Mouse (Mus musculus) hindbrain, embryonic 12.5 days (tissue): Measurements from ENCODE around the gene Bcl7a. TPM values are rescaled to one million over a fixed set of nuclear protein-coding genes. Genes with fewer than 3 reads are reported as not detected.

Source experiments
- ATAC-seq: fragments of 200-750 bp; cut with Nextera tagmentation; 2 replicates; pipeline ENCODE4 v1.8.0; 2017; ENCODE audit warnings: moderate TSS enrichment; ENCODE audit not compliant: low FRiP score
- H3K27ac ChIP-seq: fragments of 300-500 bp; sonication (generic); 2 replicates; pipeline ENCODE4 v1.5.1; 2016; ENCODE audit warnings: mild to moderate bottlenecking
- H3K27me3 ChIP-seq: fragments of 300-500 bp; sonication (generic); 2 replicates; pipeline ENCODE4 v1.6.1; 2016; ENCODE audit warnings: mild to moderate bottlenecking
- H3K36me3 ChIP-seq: fragments of 300-500 bp; sonication (generic); 2 replicates; pipeline ENCODE4 v1.6.1; 2016; ENCODE audit warnings: mild to moderate bottlenecking
- H3K4me1 ChIP-seq: fragments of 300-500 bp; sonication (generic); 2 replicates; pipeline ENCODE4 v1.6.1; 2016
- H3K4me2 ChIP-seq: fragments of 300-500 bp; sonication (generic); replicated peaks from 2 replicates; pipeline ENCODE4 v1.6.1; 2016; ENCODE audit warnings: mild to moderate bottlenecking
- H3K4me3 ChIP-seq: fragments of 300-500 bp; sonication (generic); 2 replicates; pipeline ENCODE4 v1.5.1; 2016; ENCODE audit warnings: mild to moderate bottlenecking
- H3K9ac ChIP-seq: fragments of 300-500 bp; sonication (generic); 2 replicates; pipeline ENCODE4 v1.6.1; 2016; ENCODE audit warnings: mild to moderate bottlenecking, moderate library complexity
- H3K9me3 ChIP-seq: fragments of 300-500 bp; sonication (generic); replicated peaks from 2 replicates; pipeline ENCODE4 v1.6.1; 2016; ENCODE audit warnings: mild to moderate bottlenecking
- WGBS: fragments of 180-500 bp; shearing (Covaris S2); methylation state at CpG from one replicate; pipeline ENCODE4 v1.1.7; 2016; 5-methylcytosine and 5-hydroxymethylcytosine counted together
- polyA plus RNA-seq: library from polyadenylated mRNA; unstranded; fragments of >200 nt; fragmentation: Nextera tagmentation; extraction: Ambion mirVana; gene quantifications from 2 replicates; pipeline ENCODE4 v1.2.1, GENCODE M21; 2016

Bcl7a gene
- 56.6 and 59.9 TPM in 2 replicates for polyA plus RNA-seq

DNA sequence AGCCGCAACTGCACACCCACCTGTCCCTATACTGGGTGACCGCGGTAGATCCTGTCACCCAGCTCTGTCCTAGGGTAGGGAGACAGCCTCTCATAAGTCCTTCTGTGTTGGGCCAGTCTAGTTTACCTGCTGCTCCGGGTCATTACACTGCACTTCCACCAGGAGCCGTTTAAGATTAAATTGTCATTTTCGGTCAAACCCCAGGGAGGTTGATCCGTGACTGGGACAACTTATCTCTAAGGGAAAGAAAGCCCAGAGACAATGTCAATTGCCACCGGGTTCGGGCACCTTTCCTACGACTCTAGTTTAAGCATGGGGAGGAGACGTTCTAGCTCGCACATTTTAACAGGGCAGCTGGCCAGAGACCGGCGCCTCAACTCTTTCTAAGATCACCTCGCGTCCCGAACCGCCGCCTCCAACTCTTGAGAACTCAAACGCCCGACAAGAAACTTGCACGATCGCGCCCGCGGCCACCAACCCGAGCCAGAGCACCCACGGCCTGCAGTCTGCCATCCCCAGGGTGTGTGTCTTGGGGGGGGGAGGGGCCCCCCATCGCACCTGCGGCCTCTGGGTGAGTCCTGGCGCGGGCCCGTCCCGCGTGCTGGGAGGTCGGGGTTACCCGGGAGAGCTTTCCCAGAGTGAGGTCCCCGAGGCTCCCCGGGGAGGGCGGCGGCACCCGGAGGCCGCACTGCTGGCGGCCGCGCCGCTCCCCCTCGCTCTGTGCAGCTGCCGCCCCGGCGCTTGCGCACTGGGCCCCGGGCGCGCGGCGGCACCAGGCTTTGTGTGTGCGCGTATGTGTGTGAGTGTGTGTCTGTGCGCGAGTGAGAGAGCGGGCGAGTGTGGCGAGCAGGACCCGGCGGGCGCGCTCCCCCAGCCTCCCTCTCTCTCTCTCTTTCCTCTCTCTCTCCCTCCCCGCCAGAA is at the start of gene Bcl7a:
Bcl7a (plus strand) TSS at position 128 of the 921 bp plus-strand sequence.
- Histone ChIP-seq H3K36me3 (no peaks in the 10 kb centered on the region), H3K27ac (peak within 1 kb of the TSS; percentile 100), H3K9me3 (no peaks in the 10 kb centered on the region), H3K27me3 (no peaks in the 10 kb centered on the region), H3K4me2 (peak within 1 kb of the TSS; percentile 91), H3K4me3 (peak within 1 kb of the TSS; percentile 97), H3K9ac (peak within 1 kb of the TSS; percentile 99), H3K4me1 (peaks cover 32% of the 10 kb centered on the region)
- 1% methylated on average over 60 of the region's 69 CpGs for WGBS
- peak; percentile 90 for ATAC-seq

DNA sequence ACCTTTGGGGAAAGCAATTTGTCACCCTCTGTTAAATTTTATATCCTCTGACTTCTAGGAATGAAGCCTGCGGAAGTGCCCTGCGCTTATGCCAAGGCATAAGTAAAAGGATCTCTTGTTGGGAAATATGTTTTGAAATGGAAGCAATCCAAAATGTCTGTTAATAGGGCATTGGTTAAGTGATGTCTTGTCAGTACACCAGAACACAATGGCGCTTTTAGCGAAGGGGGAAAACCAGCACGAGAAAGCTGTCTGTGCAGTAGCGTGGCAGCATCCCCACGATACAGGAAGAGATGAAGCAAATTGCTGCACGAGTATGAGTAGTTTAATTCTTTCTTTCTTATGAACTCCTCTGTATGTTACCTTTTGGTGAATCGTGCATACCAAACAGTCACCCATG is 49.0 kb upstream of the Bcl7a start:
- Histone ChIP-seq H3K9me3 (no peaks in the 10 kb centered on the region), H3K36me3 (no peaks in the 10 kb centered on the region), H3K27me3 (peaks cover 3% of the 10 kb centered on the region; the same call in 1 of the 2 replicates), H3K4me3 (no peak overlapping the region), H3K27ac (no peak overlapping the region), H3K4me2 (no peak overlapping the region), H3K9ac (no peak overlapping the region), H3K4me1 (peaks cover 3% of the 10 kb centered on the region; the same call in 1 of the 2 replicates)
- ATAC-seq, result no peak
- 84% methylated on average over 9 of the region's 9 CpGs for WGBS

DNA sequence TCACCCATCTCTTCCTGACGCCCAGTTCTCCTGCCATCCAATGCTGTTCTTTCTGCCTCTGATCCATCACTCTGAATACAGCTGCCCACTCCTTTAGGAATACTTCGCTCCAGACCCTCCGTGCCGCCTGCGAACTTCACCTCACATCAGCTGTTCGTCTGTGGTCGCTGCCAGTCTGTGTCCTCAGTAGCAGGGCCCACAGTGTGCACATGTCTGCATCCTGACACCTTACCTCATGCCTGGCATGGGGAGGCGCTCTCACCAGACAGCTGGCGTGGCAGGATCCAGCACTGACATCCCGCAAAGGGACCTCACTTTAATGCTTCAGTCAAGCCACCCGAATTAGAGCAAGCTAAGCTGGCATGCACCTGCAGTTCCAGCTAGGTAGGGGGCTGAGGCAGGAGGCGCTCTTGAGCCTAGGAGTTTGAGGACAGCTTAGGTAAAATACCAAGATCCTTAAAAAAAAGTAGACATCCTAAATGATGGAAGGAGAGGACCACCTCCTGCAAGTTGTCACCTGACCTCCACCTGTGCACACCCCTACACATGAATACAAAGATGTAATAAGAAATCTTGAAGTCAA is 47.3 kb upstream of the Bcl7a start:
- peaks cover 17% of the 10 kb centered on the region for H3K4me1 ChIP-seq
- no peak overlapping the region for H3K9ac ChIP-seq
- peaks cover 3% of the 10 kb centered on the region; the same call in 1 of the 2 replicates for H3K27me3 ChIP-seq
- no peak for ATAC-seq
- no peak overlapping the region for H3K4me2 ChIP-seq
- no peaks in the 10 kb centered on the region for H3K9me3 ChIP-seq
- 67% methylated on average over 12 of the region's 12 CpGs for WGBS
- H3K4me3 ChIP-seq, result no peak overlapping the region
- H3K36me3 ChIP-seq, result no peaks in the 10 kb centered on the region
- no peak overlapping the region for H3K27ac ChIP-seq

DNA sequence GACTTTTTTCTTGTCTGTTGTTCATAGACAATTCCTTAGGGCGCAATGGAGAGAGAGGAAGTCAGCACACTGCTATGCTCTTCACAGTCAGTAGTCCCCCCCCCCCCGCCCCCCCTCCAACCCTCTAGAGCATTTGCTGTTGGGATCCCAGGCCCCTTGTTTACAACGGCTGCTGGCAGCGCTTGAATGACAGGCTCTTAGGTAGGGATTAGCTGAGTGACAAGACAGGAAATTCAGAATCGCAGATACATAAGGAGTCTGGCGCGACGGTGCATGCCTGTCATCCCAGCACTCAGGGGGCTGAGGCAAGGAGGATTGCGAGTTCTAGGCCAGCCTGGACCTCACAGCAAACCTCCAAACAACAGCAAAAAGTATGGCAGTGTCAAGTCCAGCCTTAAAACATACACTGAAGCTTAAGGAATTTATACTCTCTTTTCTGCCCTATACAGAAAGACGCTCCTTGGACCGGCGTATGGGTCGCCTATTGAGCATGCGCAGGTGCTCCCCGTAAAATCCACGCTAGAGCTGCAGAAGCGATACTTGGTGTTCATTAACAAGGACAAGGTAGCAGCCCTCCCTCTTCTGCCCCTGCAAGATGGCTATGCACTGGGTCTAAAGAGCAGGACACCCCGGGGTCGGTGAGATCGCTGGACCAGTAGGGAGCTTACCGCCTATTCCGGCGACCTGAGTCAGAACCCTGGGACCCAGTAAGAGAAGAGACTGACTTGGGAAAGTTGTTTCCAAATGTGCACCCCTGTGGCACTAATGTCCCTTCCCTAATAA is 46.5 kb upstream of the Bcl7a start:
- Histone ChIP-seq H3K36me3 (no peaks in the 10 kb centered on the region), H3K27ac (no peak overlapping the region), H3K4me1 (peaks cover 25% of the 10 kb centered on the region), H3K9ac (no peak overlapping the region), H3K9me3 (no peaks in the 10 kb centered on the region), H3K4me2 (no peak overlapping the region), H3K4me3 (no peak overlapping the region), H3K27me3 (peaks cover 3% of the 10 kb centered on the region; the same call in 1 of the 2 replicates)
- ATAC-seq, result no peak
- WGBS, result 60% methylated on average over 22 of the region's 23 CpGs

DNA sequence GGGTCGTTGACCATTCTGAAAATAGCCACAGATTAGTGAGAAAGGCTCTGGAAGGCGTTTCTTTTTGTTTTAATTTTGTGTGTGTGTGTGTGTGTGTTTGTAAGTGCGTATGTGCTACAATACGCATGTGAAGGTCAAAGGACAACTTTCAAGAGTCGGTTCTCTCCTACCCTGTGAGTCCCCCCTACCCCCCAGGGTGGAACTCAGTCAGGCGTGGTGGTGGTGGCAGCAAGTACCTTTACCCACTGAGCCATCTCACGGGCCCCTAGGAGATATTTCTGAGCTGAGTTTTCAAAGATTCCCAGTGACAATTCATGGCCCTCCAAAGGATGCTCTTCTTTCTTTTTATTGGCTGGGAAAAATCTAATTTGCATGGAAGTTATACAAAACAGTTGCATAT is 45.8 kb upstream of the Bcl7a start:
- H3K4me1 ChIP-seq, result peaks cover 26% of the 10 kb centered on the region
- H3K9me3 ChIP-seq, result no peaks in the 10 kb centered on the region
- ATAC-seq, result no peak
- H3K27me3 ChIP-seq, result peaks cover 3% of the 10 kb centered on the region; the same call in 1 of the 2 replicates
- no peaks in the 10 kb centered on the region for H3K36me3 ChIP-seq
- 77% methylated on average over 7 of the region's 7 CpGs for WGBS
- no peak overlapping the region for H3K9ac ChIP-seq
- H3K27ac ChIP-seq, result no peak overlapping the region
- H3K4me2 ChIP-seq, result no peak overlapping the region
- no peak overlapping the region for H3K4me3 ChIP-seq

DNA sequence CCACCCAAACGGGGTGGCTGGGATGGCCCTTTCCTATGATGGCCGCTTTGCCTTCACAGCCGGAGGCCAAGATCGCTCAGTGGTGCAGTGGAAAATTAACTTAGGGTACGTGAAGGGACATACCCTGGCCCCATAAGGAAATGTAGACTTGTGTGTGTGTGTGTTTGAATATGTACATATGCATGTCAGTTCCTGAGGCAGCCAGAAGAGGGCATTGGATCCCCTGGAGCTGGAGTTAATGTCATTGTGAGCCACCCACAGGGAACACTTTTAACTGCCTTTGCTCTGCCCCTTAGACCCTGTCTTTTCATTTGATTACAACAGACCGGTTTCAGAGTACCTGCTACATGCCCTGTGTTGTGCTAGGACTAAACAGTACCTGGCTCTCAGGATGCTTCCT is 45.1 kb upstream of the Bcl7a start:
- Histone ChIP-seq H3K4me1 (peaks cover 26% of the 10 kb centered on the region), H3K9me3 (no peaks in the 10 kb centered on the region), H3K4me3 (no peak overlapping the region), H3K27ac (no peak overlapping the region), H3K27me3 (peaks cover 3% of the 10 kb centered on the region; the same call in 1 of the 2 replicates), H3K36me3 (no peaks in the 10 kb centered on the region), H3K4me2 (no peak overlapping the region), H3K9ac (no peak overlapping the region)
- no peak for ATAC-seq
- 90% methylated on average over 6 of the region's 6 CpGs for WGBS

DNA sequence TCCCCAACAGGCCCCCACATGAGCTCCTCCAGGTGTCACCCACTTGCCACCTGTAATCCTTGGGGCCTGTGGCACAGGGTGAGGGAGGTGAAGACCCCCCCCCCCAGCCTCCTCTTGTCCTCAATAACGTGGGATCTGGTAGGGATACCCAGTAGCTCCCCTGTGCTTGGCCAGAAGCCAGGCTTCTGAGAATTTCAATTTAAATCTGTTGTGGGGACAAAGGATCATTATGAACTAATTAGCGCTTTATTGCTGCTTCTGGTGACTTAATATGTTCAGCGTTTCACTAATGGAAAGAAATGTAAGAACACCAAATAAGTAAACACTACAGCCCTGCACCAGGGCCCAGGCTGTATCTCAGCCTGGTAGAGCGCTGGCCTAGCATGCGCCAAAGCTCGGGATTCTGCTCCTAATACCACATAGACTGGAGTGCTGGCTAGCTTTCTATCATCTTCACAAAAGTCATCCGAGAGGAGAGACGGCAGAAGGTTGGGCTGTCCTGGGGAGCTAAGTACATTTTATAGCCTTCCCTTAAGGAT is 43.1 kb upstream of the Bcl7a start:
- Histone ChIP-seq H3K36me3 (no peaks in the 10 kb centered on the region), H3K4me2 (no peak overlapping the region), H3K4me1 (peaks cover 26% of the 10 kb centered on the region), H3K9ac (no peak overlapping the region), H3K9me3 (no peaks in the 10 kb centered on the region), H3K27ac (peak overlapping the region; percentile 62), H3K4me3 (no peak overlapping the region), H3K27me3 (peaks cover 14% of the 10 kb centered on the region)
- 68% methylated on average over 8 of the region's 8 CpGs for WGBS
- no peak for ATAC-seq

DNA sequence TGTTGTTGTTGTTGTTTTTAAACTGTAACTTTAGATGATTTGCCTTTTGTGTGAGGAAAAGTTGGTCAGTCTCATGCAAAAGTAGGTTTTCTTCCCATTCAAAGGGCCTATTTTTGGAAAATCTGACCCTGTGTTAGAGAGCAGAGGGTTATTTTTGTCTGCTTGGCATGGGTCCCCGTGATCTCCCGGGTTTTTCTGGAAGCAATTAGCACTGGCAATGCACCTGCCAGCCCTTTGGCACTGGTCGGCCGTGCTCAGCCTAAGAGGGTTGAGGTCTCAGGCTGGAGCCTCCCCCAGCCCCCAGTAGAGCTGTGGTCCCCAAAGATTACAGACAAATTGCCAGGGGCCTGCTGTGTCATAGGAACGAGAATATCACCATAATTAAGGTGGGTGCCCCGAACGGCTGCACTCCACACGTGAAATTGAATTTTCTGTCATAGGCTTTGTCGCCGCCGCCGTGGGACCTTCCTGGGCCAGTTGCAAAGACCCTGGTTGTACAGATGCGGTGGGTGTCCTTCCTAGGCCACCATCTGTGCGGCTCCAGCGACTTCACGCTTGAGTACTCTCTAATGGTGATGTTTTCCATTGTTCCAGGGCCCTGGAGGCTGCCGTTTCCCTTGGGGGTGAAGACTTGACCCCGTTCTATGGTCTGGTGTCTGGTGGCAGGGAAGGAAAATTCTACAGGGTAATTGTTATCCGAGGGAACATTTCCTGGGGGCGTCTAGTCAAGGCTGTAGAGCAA is 41.7 kb upstream of the Bcl7a start:
- Histone ChIP-seq H3K27ac (no peak overlapping the region), H3K9ac (no peak overlapping the region), H3K27me3 (peaks cover 14% of the 10 kb centered on the region), H3K4me3 (no peak overlapping the region), H3K36me3 (no peaks in the 10 kb centered on the region), H3K4me2 (no peak overlapping the region), H3K4me1 (peaks cover 23% of the 10 kb centered on the region), H3K9me3 (no peaks in the 10 kb centered on the region)
- ATAC-seq, result peak; percentile 68; the same call in 1 of the 2 replicates
- WGBS, result 27% methylated on average over 20 of the region's 20 CpGs

DNA sequence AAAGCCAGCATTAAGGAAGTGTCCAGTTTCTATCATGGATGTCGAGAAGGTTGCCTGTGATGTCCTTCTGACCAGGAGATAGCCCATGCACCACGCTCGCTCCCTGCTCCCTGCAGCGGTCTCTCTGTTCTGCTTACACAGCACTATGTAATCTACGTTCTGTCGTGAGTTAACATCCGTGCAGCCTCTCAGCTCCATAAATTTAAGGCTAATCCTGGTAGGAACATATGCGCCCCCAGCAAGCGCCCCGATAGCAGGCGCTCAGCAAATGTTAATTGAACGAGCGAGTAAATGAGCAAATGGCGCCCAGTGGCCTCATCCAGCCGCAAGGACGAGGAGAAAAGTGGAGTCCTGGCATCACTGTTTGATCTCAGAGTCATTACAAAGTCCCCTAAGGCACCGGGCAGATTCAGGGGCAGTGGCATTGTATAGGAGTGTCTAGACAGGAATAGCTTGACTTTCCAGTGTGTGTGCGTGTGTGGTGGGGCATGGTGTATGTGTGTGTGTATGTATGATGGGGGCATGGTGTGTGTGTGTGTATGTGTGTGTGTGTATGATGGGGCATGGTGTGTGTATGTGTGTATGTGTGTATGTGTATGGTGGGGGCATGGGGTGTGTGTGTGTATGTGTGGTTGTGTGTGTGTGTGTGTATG is 35.9 kb upstream of the Bcl7a start:
- Histone ChIP-seq H3K27me3 (peaks cover 11% of the 10 kb centered on the region; the same call in 1 of the 2 replicates), H3K9me3 (no peaks in the 10 kb centered on the region), H3K4me2 (no peak overlapping the region), H3K4me3 (no peak overlapping the region), H3K4me1 (peaks cover 16% of the 10 kb centered on the region), H3K27ac (peak overlapping the region; percentile 48; the same call in 1 of the 2 replicates), H3K36me3 (no peaks in the 10 kb centered on the region), H3K9ac (no peak overlapping the region)
- no peak for ATAC-seq
- 65% methylated on average over 18 of the region's 18 CpGs for WGBS

DNA sequence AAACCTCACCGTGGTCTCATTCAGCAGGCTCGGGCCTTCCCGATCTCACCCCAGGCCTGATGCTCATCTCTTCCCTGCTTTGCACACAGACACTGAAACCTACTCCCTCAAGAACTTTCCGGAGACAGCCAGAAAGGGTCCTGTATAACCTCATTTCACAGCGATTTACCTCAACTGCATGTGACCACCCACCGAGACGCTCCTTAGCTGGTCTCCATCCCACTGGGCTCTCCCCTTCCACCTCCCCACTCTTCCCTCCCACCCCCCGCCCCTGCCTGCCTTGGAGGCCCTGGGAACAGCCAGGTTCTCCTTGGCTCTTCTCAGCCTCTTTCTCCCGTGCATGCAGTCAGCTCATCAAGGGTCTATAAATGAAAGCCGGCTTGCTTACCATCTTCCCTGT is 33.8 kb upstream of the Bcl7a start:
- Histone ChIP-seq H3K4me3 (no peak overlapping the region), H3K9ac (no peak overlapping the region; the same call in 1 of the 2 replicates), H3K4me2 (no peak overlapping the region), H3K36me3 (no peaks in the 10 kb centered on the region), H3K27me3 (peaks cover 4% of the 10 kb centered on the region; the same call in 1 of the 2 replicates), H3K9me3 (no peaks in the 10 kb centered on the region), H3K4me1 (peaks cover 23% of the 10 kb centered on the region), H3K27ac (no peak overlapping the region)
- no peak for ATAC-seq
- 48% methylated on average over 10 of the region's 10 CpGs for WGBS

DNA sequence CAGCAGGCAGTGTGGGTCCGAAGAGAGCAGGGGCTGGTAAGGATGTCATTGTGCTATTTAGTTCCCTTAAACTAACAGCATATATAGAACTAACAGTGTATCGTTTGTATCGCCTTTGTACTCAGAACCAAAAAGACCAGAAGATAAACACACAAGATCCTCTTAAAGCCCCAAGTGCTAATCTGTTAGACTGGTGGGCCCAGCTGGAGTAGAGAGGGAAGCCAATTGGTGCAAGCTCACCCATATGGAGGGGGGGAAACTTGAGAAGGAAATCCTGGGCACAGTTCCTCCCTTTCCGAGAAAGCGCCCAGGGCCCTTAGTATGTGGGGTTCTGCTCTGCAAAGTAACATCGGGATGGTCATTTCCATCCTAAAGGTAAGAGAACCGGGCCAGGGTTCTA is 33.4 kb upstream of the Bcl7a start:
- Histone ChIP-seq H3K4me3 (no peak overlapping the region), H3K9ac (no peak overlapping the region; the same call in 1 of the 2 replicates), H3K27me3 (0 out of 2 replicates have a peak, but pooled peaks cover 2% of the 10 kb centered on the region), H3K9me3 (no peaks in the 10 kb centered on the region), H3K36me3 (no peaks in the 10 kb centered on the region), H3K4me1 (peaks cover 27% of the 10 kb centered on the region), H3K4me2 (no peak overlapping the region), H3K27ac (no peak overlapping the region)
- WGBS, result 65% methylated on average over 7 of the region's 7 CpGs
- no peak for ATAC-seq
